Mouse (Mus musculus) adrenal gland, adult 18-20 months (tissue): ENCODE data around the gene Tnr. TPM values are rescaled to one million over a fixed set of nuclear protein-coding genes. Genes with fewer than 3 reads are reported as not detected.

Experiments
- DNase-seq, 2 experiments: peaks; one replicate each; pipeline ENCODE4 v3.0.0; 2021 to 2022; ENCODE audit warnings: low spot score in 2 of 2
- total RNA-seq, 2 experiments: library from RNA; stranded (reverse); gene quantifications; 1 replicate in 1 of 2; 2 replicates in 1 of 2; pipeline ENCODE4 v1.2.3; 2021

Tnr gene
- total RNA-seq, 2 experiments from 2014 or later, result 4.8 to 8.4 TPM

- no peak for DNase-seq
Measured at GRCm38 (mm10) chr1:159561616-159562015, 38.0 kb downstream of the Tnr start.

GRCm38 (mm10) chr1:159565129-159565528 lies 41.6 kb downstream of the Tnr start:
- DNase-seq, result no peak

- DNase-seq, result no peak
Measured at GRCm38 (mm10) chr1:159566046-159566445, 42.5 kb downstream of the Tnr start.

GRCm38 (mm10) chr1:159567171-159567570 lies 43.6 kb downstream of the Tnr start:
- no peak for DNase-seq

- DNase-seq, result no peak
Measured at GRCm38 (mm10) chr1:159570270-159570669, 46.7 kb downstream of the Tnr start.

- DNase-seq, result no peak
Measured at GRCm38 (mm10) chr1:159570831-159571230, 47.3 kb downstream of the Tnr start.

GRCm38 (mm10) chr1:159571951-159572350 lies 48.4 kb downstream of the Tnr start:
- no peak for DNase-seq

- DNase-seq, result no peak
Measured at GRCm38 (mm10) chr1:159573116-159573515, 49.5 kb downstream of the Tnr start.

GRCm38 (mm10) chr1:159574661-159575060 lies 51.1 kb downstream of the Tnr start:
- no peak for DNase-seq

GRCm38 (mm10) chr1:159576246-159576645 lies 52.7 kb downstream of the Tnr start:
- DNase-seq, result no peak

GRCm38 (mm10) chr1:159578391-159578790 lies 54.8 kb downstream of the Tnr start:
- no peak for DNase-seq

- DNase-seq, result no peak
Measured at GRCm38 (mm10) chr1:159580335-159580921, 56.9 kb downstream of the Tnr start.

- no peak for DNase-seq
Measured at GRCm38 (mm10) chr1:159583877-159584276, 60.3 kb downstream of the Tnr start.

- no peak for DNase-seq
Measured at GRCm38 (mm10) chr1:159588741-159589140, 65.2 kb downstream of the Tnr start.

GRCm38 (mm10) chr1:159594099-159595058 lies 70.8 kb downstream of the Tnr start:
- DNase-seq, result no peak

GRCm38 (mm10) chr1:159595729-159596128 lies 72.2 kb downstream of the Tnr start:
- DNase-seq, result no peak

- DNase-seq, result peak in 1 of 2 experiments; percentile 8
Measured at GRCm38 (mm10) chr1:159596640-159597039, 73.1 kb downstream of the Tnr start.

GRCm38 (mm10) chr1:159613561-159613960 lies 90.0 kb downstream of the Tnr start:
- DNase-seq, result no peak

- DNase-seq, result no peak
Measured at GRCm38 (mm10) chr1:159614062-159614601, 90.6 kb downstream of the Tnr start.

- no peak for DNase-seq
Measured at GRCm38 (mm10) chr1:159614644-159615431, 91.3 kb downstream of the Tnr start.

- no peak for DNase-seq
Measured at GRCm38 (mm10) chr1:159615686-159616085, 92.1 kb downstream of the Tnr start.
